Mouse (Mus musculus) heart, postnatal 10 days (tissue): ENCODE data around the gene Xk. TPM values are rescaled to one million over a fixed set of nuclear protein-coding genes. Genes with fewer than 3 reads are reported as not detected.
"Not testable (repeated sequence)": the region's sequence is repeated elsewhere in the genome, so short reads cannot be mapped to it uniquely, and the experiment has no call there.

Source experiments
- DNase-seq, 2 experiments: peaks; one replicate each; pipeline ENCODE4 v3.0.0; 2021
- intact Hi-C: fragments of 180-260 bp; cut with DNase I; formaldehyde crosslinking; loops from one replicate; pipeline ENCODE4 v1.15.1; 2025
- total RNA-seq, 2 experiments: library from RNA; stranded (reverse); gene quantifications; 2 replicates each; pipeline ENCODE4 v1.2.3; 2021

The Xk gene
- total RNA-seq, 2 experiments from 2014 or later, result 4.2 to 4.7 TPM

DNA sequence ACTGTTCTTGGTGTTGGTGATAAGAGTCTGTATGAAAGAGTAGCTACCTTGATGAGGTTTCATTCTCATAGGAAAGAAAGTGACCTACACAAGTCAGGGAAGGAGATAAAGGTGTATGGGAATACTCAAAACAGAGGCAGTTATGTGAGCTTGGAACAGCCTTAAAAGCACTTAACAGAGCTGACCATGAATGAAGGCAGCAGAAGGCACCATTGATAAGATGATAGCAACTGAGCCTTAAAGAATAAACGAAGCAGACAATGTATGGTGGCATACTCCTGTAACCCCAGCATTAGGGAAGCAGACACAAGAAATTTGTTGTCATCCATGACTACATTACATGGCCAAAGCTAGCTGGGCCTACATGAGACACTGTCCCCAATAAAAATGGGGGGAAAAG lies 30.9 kb downstream of the Xk start:
- DNase-seq, result no peak
- intact Hi-C loops, result no loop called here

DNA sequence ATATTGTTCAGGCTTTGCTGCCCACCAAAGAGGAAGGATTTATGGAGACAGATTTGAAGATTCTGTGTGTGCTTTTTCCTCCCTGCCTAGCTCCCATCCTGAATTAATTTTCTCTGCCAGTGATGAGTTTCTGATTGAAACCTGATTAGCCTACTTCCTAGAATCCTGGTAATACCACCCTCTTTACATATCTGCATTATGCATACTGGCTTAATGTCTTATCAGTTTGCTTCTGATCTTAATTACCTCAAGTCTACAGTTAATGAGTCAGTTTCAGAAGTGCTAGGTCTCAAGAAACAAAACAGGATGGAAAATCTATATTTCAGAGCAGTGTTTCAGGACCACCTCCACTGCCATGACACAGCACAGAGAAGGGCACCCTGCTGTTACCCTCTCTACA lies 43.9 kb downstream of the Xk start:
- DNase-seq, intact Hi-C loops: not testable (repeated sequence)

- intact Hi-C loops, DNase-seq: not testable (repeated sequence)
Measured at GRCm38 (mm10) chrX:9327954-9328353, 55.4 kb downstream of the Xk start.

GRCm38 (mm10) chrX:9332366-9332962 lies 59.9 kb downstream of the Xk start:
- DNase-seq, intact Hi-C loops: not testable (repeated sequence)

DNA sequence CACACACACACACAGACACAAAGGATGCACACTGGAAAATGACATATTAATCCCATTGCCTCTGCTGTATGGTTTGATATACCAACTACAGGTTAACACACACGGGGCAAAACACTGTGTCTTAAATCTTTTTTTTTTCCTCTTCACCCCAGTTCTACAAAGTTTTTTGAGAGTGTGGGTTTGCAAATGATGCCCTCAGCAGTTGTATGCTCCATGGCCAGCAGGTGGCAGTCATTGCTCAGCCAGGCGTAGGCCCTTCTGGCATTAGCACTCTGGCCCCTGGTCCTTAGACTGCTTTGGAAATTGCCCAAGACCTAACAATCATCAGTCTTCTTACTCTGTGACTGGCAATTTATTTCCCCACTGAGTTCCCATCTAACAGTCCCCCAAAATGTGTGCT lies 60.5 kb downstream of the Xk start:
- DNase-seq, result peak; percentile 23 to 71
- intact Hi-C loops, result not testable (repeated sequence)

GRCm38 (mm10) chrX:9334996-9335395 lies 62.4 kb downstream of the Xk start:
- DNase-seq, intact Hi-C loops: not testable (repeated sequence)

- intact Hi-C loops, DNase-seq: not testable (repeated sequence)
Measured at GRCm38 (mm10) chrX:9350327-9350726, 77.8 kb downstream of the Xk start, which contains the start of gene H2al1k. Gene H2al1k (plus strand): TSS chrX:9350627.

Other genes with a start within 250 kb of the Xk start
- gene Fthl17e, start 239.3 kb upstream of the Xk start, total RNA-seq, result not detected
- gene Fthl17f, start 209.7 kb upstream of the Xk start, total RNA-seq, result not detected
- gene 4930402K13Rik, start 168.2 kb upstream of the Xk start, total RNA-seq, result not detected
- gene Lancl3, start 72.9 kb upstream of the Xk start, total RNA-seq, result 1 to 10 TPM; 4.3 to 4.8 TPM
- not detected for gene Gm14862, start 15.9 kb upstream of the Xk start, total RNA-seq
- gene H2al1m, start 11.0 kb downstream of the Xk start, total RNA-seq, result under 1 TPM in 1 of 2 experiments, not detected in 1; 0.72 TPM
- not detected for gene H2al1k, start 77.9 kb downstream of the Xk start, total RNA-seq
- 1 to 10 TPM; 3.7 to 3.9 TPM for gene Cybb, start 215.0 kb downstream of the Xk start, total RNA-seq